Mouse (Mus musculus) ES-E14 (cell line): ENCODE results near the gene Atp1b3. TPM values are rescaled to one million over a fixed set of nuclear protein-coding genes. Genes with fewer than 3 reads are reported as not detected.

ENCODE experiments used
- DNase-seq: peaks from one replicate; pipeline ENCODE4 v3.0.0-alpha.2; 2013; ENCODE audit warnings: low read depth, low spot score
- H3K27ac ChIP-seq: 2 replicates; pipeline ENCODE4 v1.5.1; 2012; ENCODE audit warnings: low read depth, mild to moderate bottlenecking, low read length, moderate library complexity, mixed read lengths; ENCODE audit not compliant: poor library complexity, insufficient read depth, severe bottlenecking
- H3K36me3 ChIP-seq: 2 replicates; pipeline ENCODE4 v1.6.1; 2012; ENCODE audit warnings: mild to moderate bottlenecking, low read length, moderate library complexity, mixed read lengths; ENCODE audit not compliant: control insufficient read depth, poor library complexity, insufficient read depth, severe bottlenecking
- H3K4me1 ChIP-seq, 2 experiments: fragments of 150-350 bp in 1 of 2; sonication (generic) in 1 of 2; 2 replicates each; pipeline ENCODE4 v1.6.1; 2012; ENCODE audit warnings: low read length in 2 of 2, mild to moderate bottlenecking in 1 of 2, mixed read lengths in 1 of 2; ENCODE audit not compliant: control insufficient read depth in 2 of 2, insufficient read depth in 2 of 2, poor library complexity in 1 of 2
- H3K4me3 ChIP-seq, 2 experiments: fragments of 150-350 bp in 1 of 2; sonication (generic) in 1 of 2; 2 replicates each; pipeline ENCODE4 v1.5.1; 2012; ENCODE audit warnings: low read length in 2 of 2, low read depth in 1 of 2, mild to moderate bottlenecking in 1 of 2, mixed read lengths in 1 of 2; ENCODE audit not compliant: insufficient read depth in 1 of 2, poor library complexity in 1 of 2, severe bottlenecking in 1 of 2
- H3K9ac ChIP-seq: 2 replicates; pipeline ENCODE4 v1.6.1; 2012; ENCODE audit warnings: low read depth, mild to moderate bottlenecking, low read length, mixed read lengths; ENCODE audit not compliant: poor library complexity, insufficient read depth, severe bottlenecking
- H3K9me3 ChIP-seq: fragments of 150-350 bp; sonication (generic); 2 replicates; pipeline ENCODE4 v1.6.1; 2012; ENCODE audit warnings: low read depth, mild to moderate bottlenecking, low read length; ENCODE audit not compliant: control insufficient read depth, insufficient read depth
- CHD2 ChIP-seq: IDR thresholded peaks from 2 replicates; pipeline ENCODE4 v1.6.1; 2014; ENCODE audit warnings: mild to moderate bottlenecking, low read depth, low read length, inconsistent platforms
- HCFC1 ChIP-seq: IDR thresholded peaks from 2 replicates; pipeline ENCODE4 v1.6.1; 2012; ENCODE audit warnings: low read length, inconsistent platforms, borderline replicate concordance; ENCODE audit not compliant: insufficient read depth
- MAFK ChIP-seq: IDR thresholded peaks from 2 replicates; pipeline ENCODE4 v1.6.1; 2014; ENCODE audit warnings: mild to moderate bottlenecking, low read depth, low read length, inconsistent platforms; ENCODE audit not compliant: insufficient read depth
- ZC3H11A ChIP-seq: IDR thresholded peaks from 2 replicates; pipeline ENCODE4 v1.6.1; 2012; ENCODE audit warnings: low read depth, mild to moderate bottlenecking, inconsistent platforms, low read length, borderline replicate concordance
- ZNF384 ChIP-seq: IDR thresholded peaks from 2 replicates; pipeline ENCODE4 v1.6.1; 2012; ENCODE audit warnings: low read depth, low read length, inconsistent platforms
- in situ Hi-C, 2 experiments: fragments of 600-800 bp; cut with MboI; formaldehyde crosslinking; loops; one replicate each; pipeline ENCODE4 v1.15.1; 2025; ENCODE audit warnings: low sequenced_read_pairs in 2 of 2, inconsistent platforms in 1 of 2; ENCODE audit not compliant: unreplicated experiment in 2 of 2
- total RNA-seq: library from RNA; depleted of rRNA; stranded (reverse); fragments of 300-350 nt; gene quantifications from 2 replicates; pipeline ENCODE4 v1.2.3, GENCODE M21; 2012

Gene Atp1b3
- total RNA-seq, 1 experiment: 132 TPM

DNA sequence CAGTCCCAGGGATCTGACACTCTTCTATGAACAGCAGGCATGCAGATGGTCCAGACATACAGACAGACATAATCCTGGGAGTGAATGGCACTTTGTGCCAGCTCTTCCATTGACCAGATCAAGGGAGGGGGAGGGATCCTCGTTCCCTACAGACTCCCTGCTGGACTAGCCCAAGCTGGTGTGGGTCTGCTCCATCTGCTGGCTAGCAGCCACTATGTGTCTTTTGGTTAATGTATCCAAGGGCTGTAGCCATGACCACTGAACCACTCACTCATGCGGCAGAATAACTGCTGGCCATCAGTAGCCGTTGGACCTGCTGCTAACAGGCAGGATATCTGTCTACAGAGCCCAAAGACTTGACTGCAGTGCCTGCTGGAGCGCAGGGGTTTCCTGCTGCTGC is 39.7 kb downstream of the Atp1b3 start:
- H3K9ac ChIP-seq: no peak overlapping the region
- H3K36me3 ChIP-seq: no peaks in the 10 kb centered on the region; the same call in 1 of the 2 replicates
- no peak for DNase-seq
- in situ Hi-C loops: no loop called here
- H3K4me1 ChIP-seq: peaks cover 0 to 6% of the 10 kb centered on the region in 2 experiments; a peak in 1 of 4 replicates
- TF ChIP-seq MAFK (no peak), ZNF384 (no peak), ZC3H11A (no peak), HCFC1 (no peak), CHD2 (no peak)
- H3K9me3 ChIP-seq: no peaks in the 10 kb centered on the region
- H3K4me3 ChIP-seq: no peak overlapping the region
- no peak overlapping the region for H3K27ac ChIP-seq

DNA sequence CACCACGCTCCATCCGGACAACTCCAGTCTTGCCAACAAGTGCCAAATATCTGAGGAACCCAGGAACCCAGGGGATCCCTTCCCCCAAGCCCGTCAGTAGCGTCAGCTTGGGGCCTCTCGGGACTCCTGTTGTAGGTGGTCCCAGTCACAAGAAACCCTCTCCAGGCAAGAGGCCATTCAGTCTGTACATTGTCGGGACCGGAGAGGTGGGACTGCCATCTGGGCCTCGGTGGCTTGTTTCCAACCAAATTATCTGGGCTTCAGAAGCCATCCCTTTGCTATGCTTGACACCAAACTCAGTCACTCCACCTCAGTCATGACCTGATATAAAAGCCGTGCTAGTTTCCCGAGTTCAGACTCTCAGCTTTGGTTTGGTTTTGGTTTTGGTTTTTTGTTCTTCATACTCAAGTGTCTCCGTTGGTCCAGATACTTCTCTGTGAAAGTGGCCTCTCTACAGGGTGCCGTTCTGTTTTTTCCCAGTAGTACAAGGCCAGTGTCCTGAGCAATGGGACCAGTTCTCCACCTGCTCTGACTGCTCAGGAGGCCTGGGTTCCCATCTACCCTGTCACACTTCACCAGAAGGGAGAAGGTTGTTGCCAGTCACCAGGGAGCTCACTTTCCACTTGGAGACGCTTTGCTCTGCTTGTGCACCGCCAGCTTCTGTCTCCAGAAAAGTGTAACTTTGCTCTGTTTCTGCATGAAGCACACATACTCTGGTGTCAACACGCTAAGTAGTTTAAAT is 41.7 kb downstream of the Atp1b3 start:
- in situ Hi-C loops: no loop called here
- H3K9ac ChIP-seq: no peak overlapping the region
- TF ChIP-seq MAFK (no peak), HCFC1 (no peak), ZNF384 (no peak), ZC3H11A (no peak), CHD2 (no peak)
- DNase-seq: no peak
- H3K4me3 ChIP-seq: no peak overlapping the region
- no peaks in the 10 kb centered on the region for H3K9me3 ChIP-seq
- peaks cover 6% of the 10 kb centered on the region; the same call in 1 of the 2 replicates for H3K36me3 ChIP-seq
- no peak overlapping the region for H3K27ac ChIP-seq
- peaks cover 0 to 6% of the 10 kb centered on the region in 2 experiments; a peak in 1 of 4 replicates for H3K4me1 ChIP-seq

DNA sequence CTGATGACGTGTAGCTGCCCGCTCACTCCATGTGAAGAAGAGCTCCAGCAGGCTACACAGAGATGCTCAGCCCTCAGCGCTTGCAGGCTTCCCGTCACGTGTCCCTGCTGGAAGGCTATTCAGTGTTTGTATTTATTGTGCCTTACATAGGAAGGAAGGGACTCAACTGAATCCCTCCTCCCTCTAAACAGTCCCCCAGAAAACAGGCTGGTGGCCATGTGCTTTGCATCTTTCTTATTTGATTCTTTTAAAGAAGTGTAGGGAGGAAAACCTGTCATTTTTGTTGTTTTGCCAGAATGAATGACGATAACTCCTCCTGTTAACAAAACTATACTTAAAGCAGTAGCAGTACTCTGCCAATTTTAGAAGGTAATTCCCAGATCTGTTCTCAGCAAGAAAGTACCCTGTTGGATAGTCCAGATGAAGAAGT is 43.7 kb downstream of the Atp1b3 start:
- TF ChIP-seq ZNF384: no peak
- no peak for TF ChIP-seq ZC3H11A
- no peak for TF ChIP-seq CHD2
- TF ChIP-seq HCFC1: no peak
- no peak for TF ChIP-seq MAFK
- DNase-seq: no peak
- no peak overlapping the region for H3K9ac ChIP-seq
- no peak overlapping the region for H3K4me3 ChIP-seq
- in situ Hi-C loops: no loop called here
- H3K9me3 ChIP-seq: no peaks in the 10 kb centered on the region
- H3K36me3 ChIP-seq: peaks cover 8% of the 10 kb centered on the region; the same call in 1 of the 2 replicates
- no peak overlapping the region for H3K27ac ChIP-seq
- H3K4me1 ChIP-seq: peaks cover 0 to 2% of the 10 kb centered on the region in 2 experiments; a peak in 1 of 4 replicates

DNA sequence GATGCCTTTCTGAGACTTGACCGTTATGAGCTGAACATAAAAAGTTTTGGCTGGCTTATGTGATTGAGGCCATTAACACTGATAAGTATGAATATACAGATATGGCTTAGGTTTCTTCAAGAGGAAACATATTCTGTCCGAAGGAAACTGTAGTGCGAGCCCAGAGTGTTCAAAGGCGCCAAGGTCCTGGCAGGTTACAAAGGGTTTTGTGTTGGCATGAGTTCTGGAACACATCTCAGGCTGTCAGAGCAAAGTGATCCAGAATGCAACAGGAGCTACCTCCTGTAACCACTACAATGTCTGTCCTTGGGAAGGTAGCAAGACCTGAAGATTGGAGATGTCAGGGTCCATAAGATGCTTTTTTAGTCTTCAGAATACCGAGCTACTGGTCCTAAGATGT is 44.9 kb downstream of the Atp1b3 start:
- no peak for DNase-seq
- H3K4me3 ChIP-seq: no peak overlapping the region
- H3K36me3 ChIP-seq: peaks cover 11% of the 10 kb centered on the region
- peaks cover 0 to under 1% of the 10 kb centered on the region in 2 experiments; a peak in 1 of 4 replicates for H3K4me1 ChIP-seq
- H3K9me3 ChIP-seq: no peaks in the 10 kb centered on the region
- H3K27ac ChIP-seq: no peak overlapping the region
- no peak for TF ChIP-seq ZC3H11A
- no peak for TF ChIP-seq ZNF384
- no peak for TF ChIP-seq MAFK
- TF ChIP-seq CHD2: no peak
- TF ChIP-seq HCFC1: no peak
- in situ Hi-C loops: no loop called here
- no peak overlapping the region for H3K9ac ChIP-seq
